Mouse (Mus musculus) liver, embryonic 13.5 days (tissue): ENCODE measurements at regions not wholly inside any gene's neighbourhood (a gene's known extent, or its start where the extent isn't known, plus 50 kb on each side); places are given as distances from the start of the nearest gene placed in this dataset.

Experiments used
- ATAC-seq: fragments of 200-750 bp; cut with Nextera tagmentation; 2 replicates; pipeline ENCODE4 v1.8.0; 2017; ENCODE audit warnings: low read depth, mild to moderate bottlenecking, moderate number of reproducible peaks, moderate library complexity
- DNase-seq: peaks from one replicate; pipeline ENCODE4 v3.0.0; 2022
- H3K27ac ChIP-seq: fragments of 300-500 bp; sonication (generic); 2 replicates; pipeline ENCODE4 v1.5.1; 2015; ENCODE audit warnings: moderate library complexity, mild to moderate bottlenecking, inconsistent platforms
- H3K27me3 ChIP-seq: fragments of 300-500 bp; sonication (generic); 2 replicates; pipeline ENCODE4 v1.6.1; 2015; ENCODE audit warnings: mild to moderate bottlenecking, inconsistent platforms
- H3K36me3 ChIP-seq: fragments of 300-500 bp; sonication (generic); 2 replicates; pipeline ENCODE4 v1.6.1; 2015; ENCODE audit warnings: mild to moderate bottlenecking, inconsistent platforms
- H3K4me1 ChIP-seq: fragments of 300-500 bp; sonication (generic); replicated peaks from 2 replicates; pipeline ENCODE4 v1.6.1; 2015; ENCODE audit warnings: inconsistent platforms
- H3K4me2 ChIP-seq: fragments of 300-500 bp; sonication (generic); 2 replicates; pipeline ENCODE4 v1.6.1; 2015; ENCODE audit warnings: inconsistent platforms, mild to moderate bottlenecking, moderate library complexity
- H3K4me3 ChIP-seq: fragments of 300-500 bp; sonication (generic); replicated peaks from 2 replicates; pipeline ENCODE4 v1.5.1; 2015; ENCODE audit warnings: mild to moderate bottlenecking, inconsistent platforms
- H3K9ac ChIP-seq: fragments of 300-500 bp; sonication (generic); 2 replicates; pipeline ENCODE4 v1.6.1; 2015; ENCODE audit warnings: mild to moderate bottlenecking, inconsistent platforms
- H3K9me3 ChIP-seq: fragments of 300-500 bp; sonication (generic); replicated peaks from 2 replicates; pipeline ENCODE4 v1.6.1; 2016; ENCODE audit warnings: inconsistent platforms
- WGBS: fragments of 180-500 bp; shearing (Covaris S2); methylation state at CpG from one replicate; pipeline ENCODE4 v1.1.7; 2015; ENCODE audit not compliant: insufficient replicate concordance; 5-methylcytosine and 5-hydroxymethylcytosine counted together

DNA sequence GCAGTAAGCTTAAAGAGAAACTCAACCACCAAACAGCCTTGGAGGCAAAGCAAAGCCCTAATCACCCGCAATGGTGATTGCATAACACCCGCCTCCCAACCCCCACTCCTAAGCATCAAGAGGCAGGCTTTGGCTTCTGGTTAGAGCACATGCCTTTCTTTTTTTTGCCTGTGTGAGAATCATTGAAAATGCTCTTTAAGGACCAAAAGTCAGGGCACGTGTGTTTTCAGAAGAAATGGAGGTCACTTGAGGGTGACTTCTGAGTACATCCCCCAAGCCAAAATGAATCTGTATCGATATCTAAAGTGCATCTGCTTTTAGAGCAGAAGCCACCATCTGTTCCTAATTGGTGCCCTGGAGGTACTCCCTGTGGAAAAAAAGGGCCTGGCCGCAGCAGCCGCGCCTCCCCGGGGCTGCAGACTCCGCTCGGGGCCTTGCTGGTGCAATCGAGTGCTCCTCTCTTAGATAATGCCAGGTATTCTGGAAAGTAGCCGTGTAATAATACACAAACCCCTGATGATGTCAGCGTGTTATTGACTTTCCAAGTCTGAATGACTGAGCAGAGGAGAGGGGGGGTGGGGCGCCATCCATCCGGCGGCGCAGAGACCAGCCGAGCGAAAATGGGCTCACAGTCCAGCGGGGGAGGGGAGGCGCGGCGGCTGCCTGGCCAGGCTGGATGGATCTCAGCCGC lies 140.7 kb upstream of the Tbl1xr1 start:
- Histone ChIP-seq H3K9me3 (no peaks in the 10 kb centered on the region), H3K36me3 (no peaks in the 10 kb centered on the region), H3K27me3 (no peaks in the 10 kb centered on the region), H3K9ac (peak overlapping the region; percentile 58), H3K4me1 (peaks cover 55% of the 10 kb centered on the region), H3K4me2 (peak overlapping the region; percentile 74), H3K4me3 (peak overlapping the region; percentile 51), H3K27ac (peak overlapping the region; percentile 61)
- peak; percentile 70 for DNase-seq
- WGBS = under 1% methylated on average over 24 of the region's 24 CpGs
- ATAC-seq = peak; percentile 84

DNA sequence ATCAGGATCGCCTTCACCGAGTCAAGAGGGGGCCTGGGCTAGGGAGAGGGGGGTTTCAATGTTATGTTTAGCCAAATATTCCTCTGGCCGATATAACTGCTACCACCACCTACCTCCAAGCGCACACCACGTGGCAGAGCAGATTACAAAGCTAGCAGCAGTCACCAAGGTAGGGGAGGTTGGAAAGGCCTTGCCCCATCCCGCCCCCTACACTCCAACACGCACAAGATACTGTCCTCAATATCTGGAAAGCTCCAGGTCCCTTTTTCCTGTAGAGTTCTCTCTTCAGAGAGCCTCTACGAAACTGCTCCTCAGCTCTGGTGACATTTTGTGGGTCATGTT lies 140.2 kb upstream of the Tbl1xr1 start:
- H3K4me1 ChIP-seq = peaks cover 55% of the 10 kb centered on the region
- no peaks in the 10 kb centered on the region for H3K27me3 ChIP-seq
- H3K27ac ChIP-seq = no peak overlapping the region
- H3K4me3 ChIP-seq = peak overlapping the region; percentile 51
- peak overlapping the region; percentile 58 for H3K9ac ChIP-seq
- WGBS = 4% methylated on average over 8 of the region's 8 CpGs
- DNase-seq (no peak), ATAC-seq (peak; percentile 63; the same call in 1 of the 2 replicates)
- H3K4me2 ChIP-seq = peak overlapping the region; percentile 74
- no peaks in the 10 kb centered on the region for H3K9me3 ChIP-seq
- H3K36me3 ChIP-seq = no peaks in the 10 kb centered on the region

DNA sequence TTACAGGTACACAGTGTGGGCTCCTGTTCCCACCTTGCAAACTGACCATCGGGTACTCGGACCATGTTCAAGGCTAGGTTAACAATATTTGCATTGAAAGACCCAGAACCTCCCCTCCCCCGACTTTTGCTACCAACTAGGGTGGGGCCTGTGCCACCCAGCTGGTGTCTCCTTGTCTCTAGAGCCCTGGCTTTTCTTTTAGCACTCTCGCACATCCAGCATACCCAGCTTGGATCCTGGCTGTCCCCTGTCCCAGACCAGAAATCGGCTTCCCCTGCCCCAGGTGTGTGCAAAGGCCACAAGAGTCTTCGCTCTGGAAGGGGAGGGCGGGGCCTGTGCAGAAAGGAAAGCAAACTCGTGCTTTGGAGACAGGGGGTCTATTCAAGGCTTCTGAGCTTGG lies 139.8 kb upstream of the Tbl1xr1 start:
- Histone ChIP-seq H3K27ac (no peak overlapping the region), H3K9ac (peak overlapping the region; percentile 58; the same call in 1 of the 2 replicates)

DNA sequence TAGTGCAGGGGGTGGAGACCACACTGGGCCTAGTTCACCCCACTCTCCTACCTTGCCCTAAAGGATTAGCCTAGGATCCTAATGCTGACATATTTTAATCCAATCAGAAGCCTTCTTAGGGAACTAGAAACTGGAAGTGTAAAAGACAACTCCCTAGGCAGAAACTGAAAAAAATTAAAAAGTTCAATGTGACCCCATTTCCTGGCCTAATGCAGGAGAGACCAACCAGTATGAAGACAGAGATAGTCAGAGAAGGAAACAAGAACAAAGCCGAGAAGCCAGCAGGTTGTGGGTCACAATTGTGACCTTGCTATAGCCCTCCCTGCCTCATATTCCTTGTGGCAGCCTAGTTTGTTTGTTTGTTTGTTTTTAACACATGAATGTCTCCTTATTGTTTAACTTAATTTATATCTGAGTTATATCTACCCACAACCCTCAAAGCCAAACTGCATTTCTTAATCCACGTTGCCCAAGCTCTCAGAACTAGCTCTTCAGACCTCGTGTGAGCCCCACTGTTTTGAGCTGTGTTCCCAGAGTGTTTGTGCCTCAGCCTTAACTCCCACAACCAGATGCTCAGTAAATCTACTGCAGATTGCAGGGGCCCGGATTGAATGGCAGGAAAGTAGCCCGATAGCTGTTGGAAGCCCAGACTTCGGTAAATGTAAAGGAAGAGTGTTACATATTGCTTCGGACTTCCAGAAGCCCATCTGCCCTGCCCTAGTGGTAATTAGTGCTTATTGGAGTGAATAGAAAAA lies 139.0 kb upstream of the Tbl1xr1 start:
- Histone ChIP-seq H3K27ac (no peak overlapping the region), H3K27me3 (no peaks in the 10 kb centered on the region), H3K4me1 (peaks cover 52% of the 10 kb centered on the region), H3K36me3 (no peaks in the 10 kb centered on the region), H3K9ac (no peak overlapping the region), H3K4me3 (no peak overlapping the region), H3K4me2 (peak overlapping the region; percentile 74; the same call in 1 of the 2 replicates), H3K9me3 (no peaks in the 10 kb centered on the region)
- no peak for ATAC-seq
- 45% methylated on average over 7 of the region's 7 CpGs for WGBS
- no peak for DNase-seq

More for the DNA sequence above, 139.8 kb upstream of the Tbl1xr1 start:
- H3K27me3 ChIP-seq = no peaks in the 10 kb centered on the region
- H3K4me1 ChIP-seq = peaks cover 52% of the 10 kb centered on the region
- WGBS = 21% methylated on average over 8 of the region's 8 CpGs
- H3K36me3 ChIP-seq = no peaks in the 10 kb centered on the region
- H3K9me3 ChIP-seq = no peaks in the 10 kb centered on the region
- H3K4me3 ChIP-seq = peak overlapping the region; percentile 51
- DNase-seq (peak; percentile 20), ATAC-seq (peak; percentile 35)
- H3K4me2 ChIP-seq = peak overlapping the region; percentile 74

DNA sequence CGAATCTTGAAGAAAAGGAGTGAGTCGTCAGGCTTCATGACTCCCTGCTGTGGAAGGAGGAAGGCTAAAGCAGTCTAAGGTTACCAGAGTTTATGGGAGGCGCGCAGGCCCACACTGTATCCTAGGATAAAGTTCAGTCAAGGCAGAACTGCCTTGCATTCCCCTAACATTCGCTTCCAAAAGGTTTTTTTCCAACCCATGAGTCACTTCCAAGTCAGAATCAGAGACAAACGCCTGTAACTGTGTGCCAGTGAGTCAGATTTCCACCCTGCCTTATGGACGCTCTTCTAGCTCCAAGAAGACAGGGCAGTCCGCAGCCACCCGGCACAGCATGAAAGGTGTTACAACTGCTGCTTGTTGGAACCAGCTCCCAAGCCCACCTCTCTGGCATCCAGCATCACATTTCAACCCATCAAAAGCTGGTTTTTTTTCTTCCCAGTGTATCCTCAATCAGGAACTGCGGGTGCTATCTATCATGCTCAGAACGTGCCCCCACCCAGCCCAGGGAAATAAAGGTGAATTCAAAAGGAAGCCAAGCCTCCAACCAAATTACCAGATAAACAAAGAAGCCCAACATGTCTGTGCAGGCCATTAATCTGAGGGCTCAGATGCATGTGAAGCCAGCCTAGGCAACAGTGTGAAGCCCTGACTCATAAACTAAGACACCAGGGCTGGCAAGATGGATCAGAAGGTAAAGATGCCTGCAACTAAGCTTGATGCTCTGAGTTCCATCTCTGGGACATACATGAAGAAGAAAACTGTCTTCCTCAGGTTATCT lies 138.2 kb upstream of the Tbl1xr1 start:
- H3K4me3 ChIP-seq = no peak overlapping the region
- 55% methylated on average over 11 of the region's 11 CpGs for WGBS
- no peaks in the 10 kb centered on the region for H3K36me3 ChIP-seq
- ATAC-seq = no peak
- no peaks in the 10 kb centered on the region for H3K9me3 ChIP-seq
- H3K27ac ChIP-seq = no peak overlapping the region
- no peak for DNase-seq
- H3K27me3 ChIP-seq = no peaks in the 10 kb centered on the region
- H3K4me2 ChIP-seq = no peak overlapping the region
- no peak overlapping the region for H3K9ac ChIP-seq
- peaks cover 47% of the 10 kb centered on the region for H3K4me1 ChIP-seq

DNA sequence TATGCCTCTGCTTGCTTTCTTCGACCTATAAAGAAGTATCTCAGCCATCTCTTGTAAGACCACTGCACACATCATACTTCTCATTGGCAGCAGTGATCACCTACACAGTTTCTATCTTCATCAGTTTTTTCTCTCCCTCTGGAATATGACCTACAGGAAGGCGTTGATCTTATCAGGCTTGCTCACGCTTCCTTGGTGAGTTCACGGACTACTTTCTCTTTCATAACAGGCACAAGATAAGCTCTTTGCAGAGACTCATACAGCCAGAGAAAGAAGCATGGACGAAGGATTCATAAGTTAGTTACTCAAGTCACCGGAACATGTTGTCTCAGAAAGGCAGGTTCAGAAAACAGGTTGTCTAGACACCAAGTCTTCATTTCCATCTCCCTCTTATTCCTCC lies 136.7 kb upstream of the Tbl1xr1 start:
- no peaks in the 10 kb centered on the region for H3K9me3 ChIP-seq
- no peaks in the 10 kb centered on the region for H3K27me3 ChIP-seq
- no peak overlapping the region for H3K4me3 ChIP-seq
- no peak overlapping the region for H3K4me2 ChIP-seq
- H3K27ac ChIP-seq = no peak overlapping the region
- no peak for ATAC-seq
- no peaks in the 10 kb centered on the region for H3K36me3 ChIP-seq
- WGBS = 31% methylated on average over 6 of the region's 6 CpGs
- DNase-seq = no peak
- H3K4me1 ChIP-seq = peaks cover 43% of the 10 kb centered on the region
- no peak overlapping the region for H3K9ac ChIP-seq

DNA sequence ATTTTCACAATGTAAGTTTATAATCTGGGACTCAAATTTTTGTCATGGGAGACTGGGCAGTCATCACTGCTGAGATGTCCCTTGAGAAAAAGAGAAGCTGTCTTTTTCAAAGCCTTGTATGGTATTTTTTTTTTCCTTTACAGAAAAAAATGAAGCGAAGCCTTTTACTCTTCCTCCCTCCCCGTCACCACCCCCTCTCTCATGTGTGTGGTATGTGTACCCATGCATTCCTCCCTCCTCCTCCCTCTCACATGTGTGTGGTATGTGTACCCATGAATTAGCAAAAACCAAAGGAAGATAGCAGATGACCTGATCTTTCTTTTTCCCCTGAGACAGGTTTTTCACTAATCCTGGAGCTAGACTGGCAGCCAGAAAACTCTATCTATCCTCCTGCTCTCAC lies 134.9 kb upstream of the Tbl1xr1 start:
- no peak for ATAC-seq
- 48% methylated on average over 2 of the region's 2 CpGs for WGBS

DNA sequence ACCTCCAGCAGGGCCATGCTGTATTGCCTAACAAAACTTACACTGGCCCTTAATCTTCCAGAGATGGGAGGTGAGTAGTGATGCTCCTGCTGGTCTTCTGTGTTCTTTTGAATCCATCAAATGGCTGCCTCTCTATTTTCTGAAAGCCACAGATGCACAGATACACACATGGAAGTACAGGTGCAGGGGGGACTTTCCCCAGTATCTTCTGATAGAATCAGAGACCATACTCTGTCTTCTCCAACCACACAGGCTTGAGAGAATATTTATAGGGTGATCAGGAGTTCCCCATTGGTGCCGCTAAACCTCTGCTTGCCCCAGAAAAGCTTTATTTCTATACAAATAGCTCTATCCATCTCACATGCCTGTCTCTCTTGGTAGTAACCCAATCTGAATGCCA lies 133.5 kb upstream of the Tbl1xr1 start:
- H3K27ac ChIP-seq = no peak overlapping the region

More for the DNA sequence above, 134.9 kb upstream of the Tbl1xr1 start:
- Histone ChIP-seq H3K4me1 (peaks cover 25% of the 10 kb centered on the region), H3K4me3 (no peak overlapping the region), H3K27me3 (no peaks in the 10 kb centered on the region), H3K36me3 (no peaks in the 10 kb centered on the region), H3K4me2 (no peak overlapping the region), H3K27ac (no peak overlapping the region), H3K9ac (no peak overlapping the region), H3K9me3 (no peaks in the 10 kb centered on the region)
- DNase-seq = no peak

DNA sequence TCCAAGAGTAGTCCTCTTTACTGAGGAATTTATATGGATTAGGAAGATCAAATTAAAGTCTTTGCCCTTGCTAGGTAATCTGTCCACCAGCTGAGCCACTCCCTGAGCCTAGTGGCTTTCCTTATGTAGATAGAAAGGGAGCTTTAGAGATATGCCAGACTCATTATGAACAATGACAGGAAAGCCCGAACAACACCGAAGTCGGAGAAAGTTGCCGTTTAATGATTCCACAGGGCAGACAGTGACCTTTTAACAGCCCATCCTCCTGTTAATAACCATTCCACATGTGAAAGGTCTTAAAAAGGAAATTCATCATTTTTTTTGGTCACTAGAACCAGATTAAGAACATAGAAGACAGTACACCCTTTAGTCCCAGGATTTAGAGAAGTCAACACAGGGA lies 130.7 kb upstream of the Tbl1xr1 start:
- Histone ChIP-seq H3K9me3 (no peaks in the 10 kb centered on the region), H3K27me3 (no peaks in the 10 kb centered on the region), H3K36me3 (no peaks in the 10 kb centered on the region), H3K9ac (no peak overlapping the region), H3K4me1 (no peaks in the 10 kb centered on the region), H3K4me2 (no peak overlapping the region), H3K4me3 (no peak overlapping the region), H3K27ac (no peak overlapping the region)
- WGBS = 43% methylated on average over 4 of the region's 4 CpGs
- DNase-seq (no peak), ATAC-seq (no peak)

More for the DNA sequence above, 133.5 kb upstream of the Tbl1xr1 start:
- H3K4me1 ChIP-seq = peaks cover 12% of the 10 kb centered on the region
- no peak overlapping the region for H3K9ac ChIP-seq
- DNase-seq (no peak), ATAC-seq (no peak)
- H3K4me2 ChIP-seq = no peak overlapping the region
- no peaks in the 10 kb centered on the region for H3K9me3 ChIP-seq
- no peaks in the 10 kb centered on the region for H3K27me3 ChIP-seq
- H3K4me3 ChIP-seq = no peak overlapping the region
- no peaks in the 10 kb centered on the region for H3K36me3 ChIP-seq
- 86% methylated on average over 1 of the region's 1 CpGs for WGBS

DNA sequence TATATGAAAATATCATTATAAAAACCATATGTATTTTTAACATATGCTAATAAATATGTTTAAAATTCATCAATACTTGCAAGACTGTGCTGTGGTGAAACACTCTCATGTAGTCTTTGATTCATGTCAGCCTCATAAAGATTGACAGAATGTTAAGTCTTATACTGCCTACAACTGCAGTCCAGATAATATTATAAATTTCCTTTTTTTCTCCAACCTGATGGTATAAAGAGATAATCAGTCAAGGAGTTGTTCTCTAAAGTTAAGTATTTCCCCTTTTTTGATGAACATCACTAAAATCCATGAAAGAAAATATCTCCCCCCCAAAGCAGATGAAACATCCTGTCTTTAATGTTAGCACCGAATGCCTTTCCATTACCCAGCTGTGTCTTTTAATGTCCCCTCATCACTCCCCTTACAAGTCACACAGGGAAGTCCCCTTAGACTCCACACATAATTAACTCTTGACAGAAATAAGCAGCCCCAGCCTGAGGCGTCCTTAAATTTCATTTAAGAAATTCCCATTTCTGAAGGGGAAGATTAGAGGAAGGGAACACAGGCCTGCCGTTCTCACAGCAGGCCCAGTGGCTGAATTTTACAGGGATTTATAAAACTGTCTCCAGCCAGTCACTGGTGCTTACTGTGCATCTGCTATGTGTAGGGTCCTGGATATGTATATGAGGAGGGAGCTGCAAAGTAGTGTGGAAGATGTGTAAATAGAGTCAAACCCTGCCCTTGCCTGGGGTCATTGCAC lies 129.0 kb upstream of the Tbl1xr1 start:
- no peaks in the 10 kb centered on the region for H3K9me3 ChIP-seq
- no peak overlapping the region for H3K9ac ChIP-seq
- H3K27me3 ChIP-seq = no peaks in the 10 kb centered on the region
- DNase-seq (no peak), ATAC-seq (no peak)
- no peaks in the 10 kb centered on the region for H3K4me1 ChIP-seq
- no peak overlapping the region for H3K4me2 ChIP-seq
- H3K36me3 ChIP-seq = no peaks in the 10 kb centered on the region
- 47% methylated on average over 3 of the region's 3 CpGs for WGBS
- no peak overlapping the region for H3K4me3 ChIP-seq
- no peak overlapping the region for H3K27ac ChIP-seq
